Mouse (Mus musculus): Measurements from ENCODE around the gene Tmigd3. TPM values are rescaled to one million over a fixed set of nuclear protein-coding genes. Genes with fewer than 3 reads are reported as not detected.

The Tmigd3 gene
- polyA plus RNA-seq, 1 experiment from 2014 or later: 0.89 TPM

- Histone ChIP-seq H3K4me1 (ENCODE audit: control insufficient read depth, insufficient read depth, low read length) (no peaks in the 10 kb centered on the region), H3K27me3 (replicated peaks; ENCODE audit: control insufficient read depth, insufficient read depth, low read length) (no peaks in the 10 kb centered on the region), H3K4me2 (ENCODE audit: low read depth, low read length) (no peak overlapping the region), H3K9me3 (ENCODE audit: control insufficient read depth, low read length) (no peaks in the 10 kb centered on the region), H3K27ac (replicated peaks; ENCODE audit: low read depth, low read length) (no peak overlapping the region), H3K9ac (ENCODE audit: low read depth, low read length) (no peak overlapping the region), H3K4me3 (ENCODE audit: low read depth, low read length) (no peak overlapping the region), H3K36me3 (ENCODE audit: control insufficient read depth, insufficient read depth, low read length) (no peaks in the 10 kb centered on the region)
- DNase-seq (ENCODE audit: low spot score) (no peak), ATAC-seq (ENCODE audit: low read depth) (no peak)
- 86% methylated on average over 6 of the region's 6 CpGs for WGBS
These were observed 58.1 kb downstream of the Tmigd3 start for GRCm38 (mm10) chr3:105928781-105929180.

GRCm38 (mm10) chr3:105929821-105930220, 59.1 kb downstream of the Tmigd3 start:
- Histone ChIP-seq H3K4me1 (ENCODE audit: control insufficient read depth, insufficient read depth, low read length) (no peaks in the 10 kb centered on the region), H3K9ac (ENCODE audit: low read depth, low read length) (no peak overlapping the region), H3K9me3 (ENCODE audit: control insufficient read depth, low read length) (no peaks in the 10 kb centered on the region), H3K27me3 (replicated peaks; ENCODE audit: control insufficient read depth, insufficient read depth, low read length) (no peaks in the 10 kb centered on the region), H3K27ac (replicated peaks; ENCODE audit: low read depth, low read length) (no peak overlapping the region), H3K4me3 (ENCODE audit: low read depth, low read length) (no peak overlapping the region), H3K36me3 (ENCODE audit: control insufficient read depth, insufficient read depth, low read length) (no peaks in the 10 kb centered on the region), H3K4me2 (ENCODE audit: low read depth, low read length) (no peak overlapping the region)
- DNase-seq (ENCODE audit: low spot score): no peak
- no peak for ATAC-seq (ENCODE audit: low read depth)
- WGBS: 84% methylated on average over 7 of the region's 7 CpGs

DNA sequence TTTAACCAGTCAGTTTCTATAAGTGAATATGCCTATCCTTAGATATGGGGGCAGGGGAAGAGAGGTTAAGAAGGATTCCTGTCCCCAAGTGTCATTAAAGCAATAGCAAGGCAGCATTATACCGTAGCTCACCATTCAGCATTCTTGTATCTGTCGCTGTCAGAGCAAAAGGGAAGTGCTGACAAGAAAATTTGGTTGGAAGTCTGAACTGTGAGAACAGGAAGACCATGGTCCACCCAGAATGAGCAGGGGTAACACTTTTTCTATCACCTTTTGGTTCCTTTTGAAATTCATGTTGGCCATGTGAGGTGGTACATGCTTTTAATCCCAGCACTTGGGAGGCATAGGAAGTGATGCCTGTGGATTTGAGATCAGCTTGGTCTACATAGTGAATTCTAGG, 60.4 kb downstream of the Tmigd3 start:
- H3K4me1 ChIP-seq (ENCODE audit: control insufficient read depth, insufficient read depth, low read length): no peaks in the 10 kb centered on the region
- 80% methylated on average over 2 of the region's 2 CpGs for WGBS
- H3K27ac ChIP-seq (replicated peaks; ENCODE audit: low read depth, low read length): no peak overlapping the region
- DNase-seq (ENCODE audit: low spot score) (no peak), ATAC-seq (ENCODE audit: low read depth) (no peak)
- no peaks in the 10 kb centered on the region for H3K9me3 ChIP-seq (ENCODE audit: control insufficient read depth, low read length)
- no peak overlapping the region for H3K4me2 ChIP-seq (ENCODE audit: low read depth, low read length)
- no peaks in the 10 kb centered on the region for H3K27me3 ChIP-seq (replicated peaks; ENCODE audit: control insufficient read depth, insufficient read depth, low read length)
- H3K9ac ChIP-seq (ENCODE audit: low read depth, low read length): no peak overlapping the region
- H3K4me3 ChIP-seq (ENCODE audit: low read depth, low read length): no peak overlapping the region
- H3K36me3 ChIP-seq (ENCODE audit: control insufficient read depth, insufficient read depth, low read length): no peaks in the 10 kb centered on the region

DNA sequence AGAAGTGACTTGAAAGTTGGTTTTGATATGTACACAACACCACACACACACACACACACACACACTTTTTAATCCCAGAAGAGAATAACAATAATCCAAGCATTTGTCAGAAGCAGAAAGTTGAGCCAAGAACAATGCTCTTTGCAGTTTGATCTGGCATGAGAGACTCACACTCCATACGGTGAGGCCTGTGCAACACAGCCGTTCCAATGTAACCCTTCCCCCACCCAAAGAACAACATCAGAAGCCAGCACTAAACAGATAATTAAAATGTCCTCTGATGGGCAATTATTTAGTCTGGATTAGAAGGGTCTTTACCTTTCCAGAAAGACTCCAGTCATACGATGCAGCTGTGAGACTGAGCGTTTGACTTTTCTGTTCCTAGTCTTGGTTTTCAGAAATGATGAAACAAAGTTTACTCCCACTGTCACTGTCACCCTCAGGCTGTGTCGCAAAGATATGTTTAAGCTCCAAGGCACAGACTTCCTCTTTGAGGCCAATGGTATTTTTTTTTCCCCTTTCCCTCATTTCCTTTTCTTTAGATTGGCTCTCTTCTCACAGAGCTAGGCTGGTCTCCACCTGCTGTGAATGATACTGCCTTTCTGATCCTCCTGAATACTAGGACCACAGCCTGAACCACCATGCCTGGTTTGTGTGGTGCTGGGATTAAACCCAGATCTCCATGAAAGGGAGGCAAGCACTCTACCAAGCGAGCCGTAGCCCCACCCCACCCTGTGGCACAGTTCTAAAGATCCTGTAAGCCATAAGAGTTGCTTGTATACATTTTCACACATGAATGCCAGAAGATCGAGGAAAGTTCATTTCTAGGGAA, 61.8 kb downstream of the Tmigd3 start, which contains the start of gene I830077J02Rik:
Gene I830077J02Rik, minus strand, starts transcription at position 425 of the 832 bp plus-strand sequence.
- 80% methylated on average over 8 of the region's 8 CpGs for WGBS
- H3K4me3 ChIP-seq (ENCODE audit: low read depth, low read length): no peak within 1 kb of the TSS
- H3K9me3 ChIP-seq (ENCODE audit: control insufficient read depth, low read length): no peaks in the 10 kb centered on the region
- DNase-seq (ENCODE audit: low spot score) (no peak), ATAC-seq (ENCODE audit: low read depth) (no peak)
- H3K36me3 ChIP-seq (ENCODE audit: control insufficient read depth, insufficient read depth, low read length): no peaks in the 10 kb centered on the region
- H3K4me2 ChIP-seq (ENCODE audit: low read depth, low read length): no peak within 1 kb of the TSS
- H3K4me1 ChIP-seq (ENCODE audit: control insufficient read depth, insufficient read depth, low read length): no peaks in the 10 kb centered on the region
- H3K27ac ChIP-seq (replicated peaks; ENCODE audit: low read depth, low read length): no peak within 1 kb of the TSS
- no peak within 1 kb of the TSS for H3K9ac ChIP-seq (ENCODE audit: low read depth, low read length)
- no peaks in the 10 kb centered on the region for H3K27me3 ChIP-seq (replicated peaks; ENCODE audit: control insufficient read depth, insufficient read depth, low read length)

GRCm38 (mm10) chr3:105933926-105934325, 63.2 kb downstream of the Tmigd3 start:
- no peaks in the 10 kb centered on the region for H3K27me3 ChIP-seq (replicated peaks; ENCODE audit: control insufficient read depth, insufficient read depth, low read length)
- no peaks in the 10 kb centered on the region for H3K9me3 ChIP-seq (ENCODE audit: control insufficient read depth, low read length)
- no peak overlapping the region for H3K27ac ChIP-seq (replicated peaks; ENCODE audit: low read depth, low read length)
- no peaks in the 10 kb centered on the region for H3K36me3 ChIP-seq (ENCODE audit: control insufficient read depth, insufficient read depth, low read length)
- H3K9ac ChIP-seq (ENCODE audit: low read depth, low read length): no peak overlapping the region
- no peak overlapping the region for H3K4me3 ChIP-seq (ENCODE audit: low read depth, low read length)
- H3K4me1 ChIP-seq (ENCODE audit: control insufficient read depth, insufficient read depth, low read length): no peaks in the 10 kb centered on the region
- WGBS: 94% methylated on average over 6 of the region's 6 CpGs
- ATAC-seq (ENCODE audit: low read depth): no peak
- no peak overlapping the region for H3K4me2 ChIP-seq (ENCODE audit: low read depth, low read length)
- DNase-seq (ENCODE audit: low spot score): no peak

DNA sequence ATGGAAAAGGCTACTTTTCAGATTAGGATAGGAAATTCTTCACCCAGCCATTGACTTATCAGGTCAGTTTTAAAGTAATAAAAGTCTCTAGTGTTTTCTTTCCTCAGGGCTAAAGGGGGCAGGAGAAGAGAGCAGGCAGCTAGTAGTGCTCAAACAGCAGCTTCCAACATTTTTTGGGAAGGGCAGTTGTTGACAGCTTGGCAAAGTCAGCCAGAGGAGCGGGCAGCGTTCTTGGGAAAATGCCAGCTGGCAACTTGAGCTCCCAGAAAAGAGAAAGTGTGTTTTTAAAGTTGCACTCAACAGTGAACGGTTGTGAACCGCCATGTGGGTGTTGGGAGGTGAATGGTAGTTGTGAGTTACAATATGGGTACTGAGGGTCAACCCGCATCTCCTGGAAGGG, 64.3 kb downstream of the Tmigd3 start:
- H3K9me3 ChIP-seq (ENCODE audit: control insufficient read depth, low read length): no peaks in the 10 kb centered on the region
- no peak for ATAC-seq (ENCODE audit: low read depth)
- H3K4me3 ChIP-seq (ENCODE audit: low read depth, low read length): no peak overlapping the region
- H3K4me2 ChIP-seq (ENCODE audit: low read depth, low read length): no peak overlapping the region
- 0 out of 2 replicates have a peak, but pooled peaks cover under 1% of the 10 kb centered on the region for H3K36me3 ChIP-seq (ENCODE audit: control insufficient read depth, insufficient read depth, low read length)
- peak; percentile 50 for DNase-seq (ENCODE audit: low spot score)
- H3K27ac ChIP-seq (replicated peaks; ENCODE audit: low read depth, low read length): no peak overlapping the region
- no peaks in the 10 kb centered on the region for H3K4me1 ChIP-seq (ENCODE audit: control insufficient read depth, insufficient read depth, low read length)
- no peaks in the 10 kb centered on the region for H3K27me3 ChIP-seq (replicated peaks; ENCODE audit: control insufficient read depth, insufficient read depth, low read length)
- 74% methylated on average over 5 of the region's 5 CpGs for WGBS
- no peak overlapping the region for H3K9ac ChIP-seq (ENCODE audit: low read depth, low read length)

GRCm38 (mm10) chr3:105936111-105936510, 65.4 kb downstream of the Tmigd3 start:
- H3K36me3 ChIP-seq (ENCODE audit: control insufficient read depth, insufficient read depth, low read length): peaks cover 11% of the 10 kb centered on the region
- no peak overlapping the region for H3K4me3 ChIP-seq (ENCODE audit: low read depth, low read length)
- WGBS: 83% methylated on average over 4 of the region's 4 CpGs
- H3K27me3 ChIP-seq (replicated peaks; ENCODE audit: control insufficient read depth, insufficient read depth, low read length): no peaks in the 10 kb centered on the region
- DNase-seq (ENCODE audit: low spot score): no peak
- no peaks in the 10 kb centered on the region for H3K9me3 ChIP-seq (ENCODE audit: control insufficient read depth, low read length)
- H3K4me1 ChIP-seq (ENCODE audit: control insufficient read depth, insufficient read depth, low read length): no peaks in the 10 kb centered on the region
- no peak overlapping the region for H3K27ac ChIP-seq (replicated peaks; ENCODE audit: low read depth, low read length)
- no peak for ATAC-seq (ENCODE audit: low read depth)
- no peak overlapping the region for H3K9ac ChIP-seq (ENCODE audit: low read depth, low read length)
- H3K4me2 ChIP-seq (ENCODE audit: low read depth, low read length): no peak overlapping the region

GRCm38 (mm10) chr3:105951348-105951747, 80.6 kb downstream of the Tmigd3 start:
- no peak for ATAC-seq (ENCODE audit: low read depth)
- H3K9ac ChIP-seq (ENCODE audit: low read depth, low read length): no peak overlapping the region
- DNase-seq (ENCODE audit: low spot score): no peak
- H3K4me2 ChIP-seq (ENCODE audit: low read depth, low read length): no peak overlapping the region
- H3K4me3 ChIP-seq (ENCODE audit: low read depth, low read length): no peak overlapping the region
- 91% methylated on average over 7 of the region's 7 CpGs for WGBS
- H3K27ac ChIP-seq (replicated peaks; ENCODE audit: low read depth, low read length): no peak overlapping the region
- no peaks in the 10 kb centered on the region for H3K27me3 ChIP-seq (replicated peaks; ENCODE audit: control insufficient read depth, insufficient read depth, low read length)
- no peaks in the 10 kb centered on the region for H3K4me1 ChIP-seq (ENCODE audit: control insufficient read depth, insufficient read depth, low read length)
- H3K36me3 ChIP-seq (ENCODE audit: control insufficient read depth, insufficient read depth, low read length): peaks cover 86% of the 10 kb centered on the region
- H3K9me3 ChIP-seq (ENCODE audit: control insufficient read depth, low read length): no peaks in the 10 kb centered on the region

- no peak for ATAC-seq (ENCODE audit: low read depth)
- no peak for DNase-seq (ENCODE audit: low spot score)
- Histone ChIP-seq H3K4me2 (ENCODE audit: low read depth, low read length) (no peak overlapping the region), H3K4me3 (ENCODE audit: low read depth, low read length) (no peak overlapping the region), H3K4me1 (ENCODE audit: control insufficient read depth, insufficient read depth, low read length) (peaks cover 16% of the 10 kb centered on the region), H3K9me3 (ENCODE audit: control insufficient read depth, low read length) (no peaks in the 10 kb centered on the region), H3K36me3 (ENCODE audit: control insufficient read depth, insufficient read depth, low read length) (peaks cover 60% of the 10 kb centered on the region), H3K27ac (replicated peaks; ENCODE audit: low read depth, low read length) (no peak overlapping the region), H3K27me3 (replicated peaks; ENCODE audit: control insufficient read depth, insufficient read depth, low read length) (no peaks in the 10 kb centered on the region), H3K9ac (ENCODE audit: low read depth, low read length) (no peak overlapping the region)
- 94% methylated on average over 1 of the region's 1 CpGs for WGBS
These were observed 86.5 kb downstream of the Tmigd3 start for GRCm38 (mm10) chr3:105957235-105957634.

All from embryonic facial prominence, embryonic 14.5 days (tissue).